Mouse (Mus musculus) limb, embryonic 10.5 days (tissue): ENCODE results near the gene Capg. TPM values are rescaled to one million over a fixed set of nuclear protein-coding genes. Genes with fewer than 3 reads are reported as not detected.
"Not testable (repeated sequence)": the region's sequence is repeated elsewhere in the genome, so short reads cannot be mapped to it uniquely, and the experiment has no call there.

Source experiments
- DNase-seq: peaks from one replicate; pipeline ENCODE4 v3.0.0-alpha.2; 2017; ENCODE audit warnings: low spot score
- H3K27ac ChIP-seq: fragments of 300-500 bp; sonication (generic); 2 replicates; pipeline ENCODE4 v1.5.1; 2016; ENCODE audit warnings: mild to moderate bottlenecking
- H3K27me3 ChIP-seq: fragments of 300-500 bp; sonication (generic); 2 replicates; pipeline ENCODE4 v1.6.1; 2016; ENCODE audit warnings: low read depth, mild to moderate bottlenecking; ENCODE audit not compliant: poor library complexity, severe bottlenecking
- H3K36me3 ChIP-seq: fragments of 300-500 bp; sonication (generic); 2 replicates; pipeline ENCODE4 v1.6.1; 2016; ENCODE audit warnings: mild to moderate bottlenecking, moderate library complexity
- H3K4me1 ChIP-seq: fragments of 300-500 bp; sonication (generic); 2 replicates; pipeline ENCODE4 v1.6.1; 2016
- H3K4me3 ChIP-seq: fragments of 300-500 bp; sonication (generic); 2 replicates; pipeline ENCODE4 v1.5.1; 2016; ENCODE audit warnings: mild to moderate bottlenecking, moderate library complexity
- H3K9me3 ChIP-seq: fragments of 300-500 bp; sonication (generic); replicated peaks from 2 replicates; pipeline ENCODE4 v1.6.1; 2016; ENCODE audit warnings: mild to moderate bottlenecking
- WGBS: fragments of 180-500 bp; shearing (Covaris S2); methylation state at CpG from one replicate; pipeline ENCODE4 v1.1.7; 2016; 5-methylcytosine and 5-hydroxymethylcytosine counted together
- polyA plus RNA-seq: library from polyadenylated mRNA; unstranded; fragments of >200 nt; fragmentation: Nextera tagmentation; extraction: Ambion mirVana; gene quantifications from 2 replicates; pipeline ENCODE4 v1.2.1, GENCODE M21; 2016

Capg gene
- polyA plus RNA-seq, 1 experiment from 2014 or later: 23.3 TPM

GRCm38 (mm10) chr6:72519303-72519702 lies 24.9 kb upstream of the Capg start:
- Histone ChIP-seq H3K9me3 (no peaks in the 10 kb centered on the region), H3K36me3 (no peaks in the 10 kb centered on the region), H3K4me3 (no peak overlapping the region; the same call in 1 of the 2 replicates), H3K27ac (peak overlapping the region; percentile 78), H3K4me1 (peaks cover 21% of the 10 kb centered on the region), H3K27me3 (no peaks in the 10 kb centered on the region)
- DNase-seq: no peak
- WGBS: 29% methylated on average over 8 of the region's 8 CpGs

- Histone ChIP-seq H3K27ac (peak overlapping the region; percentile 78), H3K4me3 (peak overlapping the region; percentile 5; the same call in 1 of the 2 replicates), H3K36me3 (no peaks in the 10 kb centered on the region), H3K4me1 (peaks cover 21% of the 10 kb centered on the region), H3K27me3 (no peaks in the 10 kb centered on the region), H3K9me3 (no peaks in the 10 kb centered on the region)
- peak; percentile 57 for DNase-seq
- WGBS: 24% methylated on average over 10 of the region's 10 CpGs
Measured at GRCm38 (mm10) chr6:72519892-72520663, 24.1 kb upstream of the Capg start.

GRCm38 (mm10) chr6:72520904-72521303 lies 23.3 kb upstream of the Capg start:
- peaks cover 21% of the 10 kb centered on the region for H3K4me1 ChIP-seq
- no peak overlapping the region for H3K4me3 ChIP-seq
- 89% methylated on average over 5 of the region's 5 CpGs for WGBS

DNA sequence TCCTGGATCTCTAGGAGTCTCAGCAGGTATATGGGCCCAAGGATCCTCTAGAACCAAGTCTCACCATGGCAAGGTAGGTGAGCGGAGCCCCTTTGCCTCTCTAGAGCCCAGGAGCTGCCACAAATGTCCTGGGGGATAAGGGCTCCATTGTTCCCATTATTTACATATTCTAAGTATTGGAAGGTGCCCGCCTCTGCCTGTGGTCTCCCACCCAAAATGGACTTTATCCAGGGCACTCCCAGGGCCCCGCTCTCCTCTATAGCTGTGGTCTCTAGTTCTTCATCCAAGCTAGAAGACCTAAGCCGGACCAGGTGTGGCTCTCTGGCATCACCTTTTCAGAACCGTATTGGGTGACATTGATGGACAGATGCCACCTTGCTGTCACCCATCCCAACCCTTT lies 22.6 kb upstream of the Capg start, which contains the start of gene Sh2d6:
Gene Sh2d6 (minus strand): TSS at position 101 of the 400 bp plus-strand sequence.
- WGBS: 90% methylated on average over 5 of the region's 5 CpGs
- Histone ChIP-seq H3K4me1 (peaks cover 21% of the 10 kb centered on the region), H3K4me3 (no peak within 1 kb of the TSS), H3K36me3 (no peaks in the 10 kb centered on the region), H3K27ac (peak within 1 kb of the TSS; percentile 78; the same call in 1 of the 2 replicates), H3K27me3 (no peaks in the 10 kb centered on the region), H3K9me3 (no peaks in the 10 kb centered on the region)
- no peak for DNase-seq

More at GRCm38 (mm10) chr6:72520904-72521303, 23.3 kb upstream of the Capg start:
- no peak for DNase-seq
- no peaks in the 10 kb centered on the region for H3K36me3 ChIP-seq
- H3K27me3 ChIP-seq: no peaks in the 10 kb centered on the region
- H3K9me3 ChIP-seq: no peaks in the 10 kb centered on the region
- no peak overlapping the region for H3K27ac ChIP-seq

GRCm38 (mm10) chr6:72522288-72522687 lies 21.9 kb upstream of the Capg start:
- WGBS: 82% methylated on average over 5 of the region's 5 CpGs
- H3K27ac ChIP-seq: no peak overlapping the region
- H3K9me3 ChIP-seq: no peaks in the 10 kb centered on the region
- H3K4me1 ChIP-seq: peaks cover 21% of the 10 kb centered on the region
- H3K36me3 ChIP-seq: no peaks in the 10 kb centered on the region
- no peak for DNase-seq
- no peak overlapping the region for H3K4me3 ChIP-seq
- no peaks in the 10 kb centered on the region for H3K27me3 ChIP-seq

DNA sequence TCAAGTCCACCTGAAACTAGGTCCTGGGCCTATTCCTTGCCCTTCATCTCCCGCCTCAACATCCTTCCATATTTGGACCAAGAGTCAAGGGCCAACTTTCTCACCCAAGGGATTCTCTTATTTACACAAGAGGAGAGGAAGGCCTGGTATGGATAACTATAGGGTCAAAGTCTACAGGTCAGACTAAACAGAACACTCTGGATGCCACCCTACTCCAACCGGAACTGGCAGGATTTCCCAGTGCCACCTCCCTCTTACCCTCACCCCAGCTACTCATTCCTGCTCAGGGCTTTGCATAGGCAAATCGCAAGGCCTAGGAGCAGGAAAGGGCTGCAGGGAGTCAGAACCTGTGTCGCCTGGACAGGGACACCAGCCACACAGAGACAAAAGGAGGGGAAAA lies 21.0 kb upstream of the Capg start:
- DNase-seq: no peak
- WGBS: 75% methylated on average over 4 of the region's 4 CpGs
- no peaks in the 10 kb centered on the region for H3K36me3 ChIP-seq
- H3K27ac ChIP-seq: no peak overlapping the region
- H3K4me3 ChIP-seq: no peak overlapping the region
- H3K4me1 ChIP-seq: peaks cover 21% of the 10 kb centered on the region
- no peaks in the 10 kb centered on the region for H3K9me3 ChIP-seq
- no peaks in the 10 kb centered on the region for H3K27me3 ChIP-seq

GRCm38 (mm10) chr6:72524160-72524559 lies 20.0 kb upstream of the Capg start:
- H3K4me1 ChIP-seq: peaks cover 14% of the 10 kb centered on the region
- DNase-seq: no peak
- no peaks in the 10 kb centered on the region for H3K36me3 ChIP-seq
- no peaks in the 10 kb centered on the region for H3K9me3 ChIP-seq
- no peak overlapping the region for H3K27ac ChIP-seq
- WGBS: 85% methylated on average over 2 of the region's 2 CpGs
- H3K27me3 ChIP-seq: no peaks in the 10 kb centered on the region
- no peak overlapping the region for H3K4me3 ChIP-seq

DNA sequence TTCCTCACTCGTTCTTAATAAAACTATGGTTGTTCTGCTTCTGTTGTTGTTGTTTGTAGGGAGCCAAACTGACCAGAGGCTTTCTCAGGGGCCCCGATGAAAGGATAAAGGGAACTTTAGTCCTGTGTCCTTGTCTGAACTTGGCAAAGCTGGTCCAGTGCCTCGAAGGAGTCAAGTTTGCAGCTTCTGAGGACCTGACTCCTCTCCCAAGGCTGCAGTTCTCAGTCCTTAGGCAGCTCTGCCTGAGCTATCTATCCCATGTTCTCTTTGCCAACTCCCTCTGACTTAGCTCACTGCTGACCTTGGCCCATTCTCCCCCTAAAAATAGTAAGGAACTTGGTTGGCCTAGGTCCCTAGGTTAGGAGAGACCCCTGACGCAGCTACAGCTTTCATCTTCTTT lies 17.1 kb upstream of the Capg start:
- no peak overlapping the region for H3K4me3 ChIP-seq
- no peak for DNase-seq
- H3K36me3 ChIP-seq: no peaks in the 10 kb centered on the region
- 88% methylated on average over 4 of the region's 4 CpGs for WGBS
- H3K9me3 ChIP-seq: no peaks in the 10 kb centered on the region
- H3K27ac ChIP-seq: no peak overlapping the region
- H3K27me3 ChIP-seq: no peaks in the 10 kb centered on the region
- H3K4me1 ChIP-seq: no peaks in the 10 kb centered on the region

DNA sequence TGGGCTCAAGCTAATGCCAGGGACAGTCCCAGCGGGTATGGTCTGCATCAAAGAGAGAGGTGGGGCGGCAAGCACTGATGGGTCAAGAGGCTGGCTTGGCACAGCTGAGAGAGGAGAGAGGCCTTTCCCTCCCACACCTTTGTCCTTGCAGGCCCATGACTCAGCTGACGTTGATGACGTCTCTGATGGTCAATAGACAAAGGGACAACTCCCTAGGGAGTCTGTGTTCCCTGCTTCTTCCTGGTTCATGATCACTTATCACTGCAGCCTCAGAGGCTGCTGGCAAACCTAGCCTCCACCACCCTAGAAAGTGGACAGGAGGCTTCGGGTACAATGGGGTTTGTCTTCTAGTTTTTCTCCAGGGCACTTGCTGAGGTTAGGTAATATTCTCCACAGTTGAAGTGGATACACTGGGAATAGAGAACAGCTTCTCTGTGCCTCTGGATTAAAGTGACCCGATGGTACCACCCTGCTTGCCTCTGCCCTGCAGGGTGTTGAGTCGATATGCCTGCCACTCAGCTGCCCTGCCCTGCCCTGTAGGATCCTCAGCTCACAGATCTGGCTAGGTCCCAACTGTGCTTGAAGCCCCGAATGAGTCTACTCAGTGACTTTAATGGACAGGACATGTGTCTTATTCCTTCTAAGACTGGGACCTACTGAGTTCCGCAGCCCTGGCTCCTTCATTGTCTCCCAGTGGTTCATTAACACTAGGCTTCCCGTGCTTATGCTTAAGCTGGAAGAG lies 15.6 kb upstream of the Capg start:
- Histone ChIP-seq H3K4me3 (no peak overlapping the region), H3K9me3 (no peaks in the 10 kb centered on the region), H3K36me3 (no peaks in the 10 kb centered on the region), H3K27ac (no peak overlapping the region), H3K27me3 (no peaks in the 10 kb centered on the region), H3K4me1 (peaks cover 12% of the 10 kb centered on the region; the same call in 1 of the 2 replicates)
- no peak for DNase-seq
- 86% methylated on average over 10 of the region's 10 CpGs for WGBS

GRCm38 (mm10) chr6:72532580-72532979 lies 11.6 kb upstream of the Capg start:
- DNase-seq: no peak
- WGBS: 74% methylated on average over 4 of the region's 4 CpGs
- Histone ChIP-seq H3K9me3 (no peaks in the 10 kb centered on the region), H3K4me3 (no peak overlapping the region), H3K4me1 (peaks cover 32% of the 10 kb centered on the region), H3K36me3 (no peaks in the 10 kb centered on the region), H3K27ac (peak overlapping the region; percentile 51), H3K27me3 (no peaks in the 10 kb centered on the region)

GRCm38 (mm10) chr6:72533555-72533954 lies 10.6 kb upstream of the Capg start:
- H3K4me3 ChIP-seq, H3K36me3 ChIP-seq, H3K27me3 ChIP-seq, DNase-seq, H3K9me3 ChIP-seq: not testable (repeated sequence)
- H3K4me1 ChIP-seq: peaks cover 41% of the 10 kb centered on the region
- H3K27ac ChIP-seq: peak overlapping the region; percentile 59; the same call in 1 of the 2 replicates
- 84% methylated on average over 1 of the region's 1 CpGs for WGBS

- H3K4me3 ChIP-seq: no peak overlapping the region
- peaks cover 46% of the 10 kb centered on the region for H3K4me1 ChIP-seq
- WGBS: 34% methylated on average over 9 of the region's 9 CpGs
- no peaks in the 10 kb centered on the region for H3K9me3 ChIP-seq
- H3K27ac ChIP-seq: peak overlapping the region; percentile 72
- no peaks in the 10 kb centered on the region for H3K36me3 ChIP-seq
- no peaks in the 10 kb centered on the region for H3K27me3 ChIP-seq
- peak; percentile 77 for DNase-seq
Measured at GRCm38 (mm10) chr6:72534035-72534809, 10.0 kb upstream of the Capg start.
